Mouse (Mus musculus): ENCODE data around the gene Parp6. TPM values are rescaled to one million over a fixed set of nuclear protein-coding genes. Genes with fewer than 3 reads are reported as not detected.

The Parp6 gene
- polyA plus RNA-seq, 1 experiment from 2014 or later = 36.3 TPM

DNA sequence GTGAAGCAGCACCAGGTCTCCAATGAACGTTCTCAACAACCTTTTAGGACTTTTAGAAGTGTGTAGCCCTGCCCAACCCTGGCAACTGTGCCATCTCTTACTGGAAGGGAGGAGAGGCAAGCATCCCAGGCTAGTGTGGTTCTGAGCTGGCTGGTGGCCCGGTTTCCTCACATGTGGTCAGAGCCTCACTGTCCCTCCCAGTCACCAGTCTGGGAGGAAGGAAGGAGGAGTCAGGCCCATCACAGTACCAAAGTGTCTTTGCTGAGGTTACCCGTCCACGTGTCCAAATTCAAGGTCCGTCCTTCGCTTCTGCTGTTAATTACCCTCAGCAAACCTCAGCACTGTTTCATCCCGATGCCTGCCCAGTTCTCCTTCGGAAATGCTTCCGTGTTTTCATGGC is 75.1 kb downstream of the Parp6 start:
- H3K9ac ChIP-seq = peak overlapping the region; percentile 32
- peak overlapping the region; percentile 70 for H3K27ac ChIP-seq
- WGBS = 21% methylated on average over 9 of the region's 9 CpGs

GRCm38 (mm10) chr9:59694571-59695450 is 77.7 kb downstream of the Parp6 start:
- peak overlapping the region; percentile 39; the same call in 1 of the 2 replicates for H3K27ac ChIP-seq
- WGBS = 31% methylated on average over 16 of the region's 16 CpGs
- no peak overlapping the region for H3K4me2 ChIP-seq
- ATAC-seq (ENCODE audit: insufficient number of reproducible peaks, insufficient read depth, low FRiP score, low TSS enrichment, low read depth) = no peak
- 0 out of 2 replicates have a peak overlapping the region, but pooled peaks have one; percentile 32 for H3K9ac ChIP-seq
- no peaks in the 10 kb centered on the region for H3K36me3 ChIP-seq
- no peaks in the 10 kb centered on the region for H3K27me3 ChIP-seq
- no peak overlapping the region for H3K4me3 ChIP-seq
- H3K4me1 ChIP-seq = peaks cover 28% of the 10 kb centered on the region
- no peaks in the 10 kb centered on the region for H3K9me3 ChIP-seq

More for the DNA sequence above, 75.1 kb downstream of the Parp6 start:
- Histone ChIP-seq H3K27me3 (no peaks in the 10 kb centered on the region), H3K4me2 (peak overlapping the region; percentile 65), H3K4me3 (peak overlapping the region; percentile 38), H3K9me3 (no peaks in the 10 kb centered on the region), H3K36me3 (no peaks in the 10 kb centered on the region), H3K4me1 (peaks cover 28% of the 10 kb centered on the region)
- no peak for ATAC-seq (ENCODE audit: insufficient number of reproducible peaks, insufficient read depth, low FRiP score, low TSS enrichment, low read depth)

GRCm38 (mm10) chr9:59695451-59695813 is 78.3 kb downstream of the Parp6 start:
- Histone ChIP-seq H3K9ac (no peak overlapping the region), H3K27ac (peak overlapping the region; percentile 39; the same call in 1 of the 2 replicates), H3K27me3 (no peaks in the 10 kb centered on the region)

GRCm38 (mm10) chr9:59696381-59696780 is 79.3 kb downstream of the Parp6 start:
- 72% methylated on average over 3 of the region's 3 CpGs for WGBS
- H3K27me3 ChIP-seq = no peaks in the 10 kb centered on the region
- no peak overlapping the region for H3K27ac ChIP-seq
- no peaks in the 10 kb centered on the region for H3K36me3 ChIP-seq
- H3K4me1 ChIP-seq = peaks cover 28% of the 10 kb centered on the region
- no peaks in the 10 kb centered on the region for H3K9me3 ChIP-seq
- no peak overlapping the region for H3K4me3 ChIP-seq
- no peak for ATAC-seq (ENCODE audit: insufficient number of reproducible peaks, insufficient read depth, low FRiP score, low TSS enrichment, low read depth)
- H3K9ac ChIP-seq = no peak overlapping the region
- H3K4me2 ChIP-seq = no peak overlapping the region

More at GRCm38 (mm10) chr9:59695451-59695813, 78.3 kb downstream of the Parp6 start:
- H3K4me3 ChIP-seq = no peak overlapping the region
- ATAC-seq (ENCODE audit: insufficient number of reproducible peaks, insufficient read depth, low FRiP score, low TSS enrichment, low read depth) = no peak
- WGBS = 23% methylated on average over 3 of the region's 3 CpGs
- H3K4me1 ChIP-seq = peaks cover 28% of the 10 kb centered on the region
- H3K4me2 ChIP-seq = no peak overlapping the region
- H3K9me3 ChIP-seq = no peaks in the 10 kb centered on the region
- no peaks in the 10 kb centered on the region for H3K36me3 ChIP-seq

Other genes starting within 250 kb of the Parp6 start
- gene Arih1, start 130.7 kb upstream of the Parp6 start, polyA plus RNA-seq (2015; fragmentation: Nextera tagmentation; extraction: Ambion mirVana) = 21.7 and 22.8 TPM in 2 replicates
- gene Hexa, start 77.7 kb upstream of the Parp6 start, polyA plus RNA-seq (2015; fragmentation: Nextera tagmentation; extraction: Ambion mirVana) = 65.4 and 75.2 TPM in 2 replicates
- gene Tmem202, start 77.4 kb upstream of the Parp6 start, polyA plus RNA-seq (2015; fragmentation: Nextera tagmentation; extraction: Ambion mirVana) = not detected in 2 replicates
- 0.44 and 1.0 TPM in 2 replicates for gene Celf6, start 39.4 kb upstream of the Parp6 start, polyA plus RNA-seq (2015; fragmentation: Nextera tagmentation; extraction: Ambion mirVana)
- 1,264 and 1,360 TPM in 2 replicates for gene Pkm, start 39.1 kb downstream of the Parp6 start, polyA plus RNA-seq (2015; fragmentation: Nextera tagmentation; extraction: Ambion mirVana)
- gene Gramd2, start 62.9 kb downstream of the Parp6 start, polyA plus RNA-seq (2015; fragmentation: Nextera tagmentation; extraction: Ambion mirVana) = 1.6 and 2.0 TPM in 2 replicates
- 11.4 TPM in 2 replicates for gene Senp8, start 133.4 kb downstream of the Parp6 start, polyA plus RNA-seq (2015; fragmentation: Nextera tagmentation; extraction: Ambion mirVana)
- gene Myo9a, start 133.6 kb downstream of the Parp6 start, polyA plus RNA-seq (2015; fragmentation: Nextera tagmentation; extraction: Ambion mirVana) = 16.9 and 19.3 TPM in 2 replicates

Data from embryonic facial prominence, embryonic 13.5 days (tissue).